Mouse (Mus musculus) stomach, embryonic 16.5 days (tissue): ENCODE measurements around the gene Ric3. TPM values are rescaled to one million over a fixed set of nuclear protein-coding genes. Genes with fewer than 3 reads are reported as not detected.
"Not testable (repeated sequence)": the region's sequence is repeated elsewhere in the genome, so short reads cannot be mapped to it uniquely, and the experiment has no call there.

ENCODE experiments used
- ATAC-seq: fragments of 200-750 bp; cut with Nextera tagmentation; 2 replicates; pipeline ENCODE4 v1.8.0; 2017; ENCODE audit warnings: moderate number of reproducible peaks, moderate TSS enrichment; ENCODE audit not compliant: insufficient read depth, low FRiP score
- H3K27ac ChIP-seq: fragments of 300-500 bp; sonication (generic); 2 replicates; pipeline ENCODE4 v1.5.1; 2014; ENCODE audit warnings: low read length
- H3K27me3 ChIP-seq: fragments of 300-500 bp; sonication (generic); 2 replicates; pipeline ENCODE4 v1.6.1; 2014; ENCODE audit warnings: low read length, control low read depth, mixed read lengths; ENCODE audit not compliant: control insufficient read depth, insufficient read depth
- H3K36me3 ChIP-seq: fragments of 300-500 bp; sonication (generic); 2 replicates; pipeline ENCODE4 v1.6.1; 2014; ENCODE audit warnings: low read length; ENCODE audit not compliant: control insufficient read depth, insufficient read depth
- H3K4me1 ChIP-seq: fragments of 300-500 bp; sonication (generic); 2 replicates; pipeline ENCODE4 v1.6.1; 2014; ENCODE audit warnings: low read length, control low read depth, mixed read lengths; ENCODE audit not compliant: control insufficient read depth, insufficient read depth
- H3K4me2 ChIP-seq: fragments of 300-500 bp; sonication (generic); 2 replicates; pipeline ENCODE4 v1.6.1; 2014; ENCODE audit warnings: low read depth, low read length, mixed read lengths
- H3K4me3 ChIP-seq: fragments of 300-500 bp; sonication (generic); replicated peaks from 2 replicates; pipeline ENCODE4 v1.5.1; 2014; ENCODE audit warnings: mild to moderate bottlenecking, low read length
- H3K9ac ChIP-seq: fragments of 300-500 bp; sonication (generic); 2 replicates; pipeline ENCODE4 v1.6.1; 2014; ENCODE audit warnings: low read length
- H3K9me3 ChIP-seq: fragments of 300-500 bp; sonication (generic); replicated peaks from 2 replicates; pipeline ENCODE4 v1.6.1; 2016; ENCODE audit warnings: low read length, control low read depth; ENCODE audit not compliant: control insufficient read depth
- WGBS: fragments of 180-500 bp; shearing (Covaris S2); extraction: QIAGEN DNeasy Blood & Tissue Kit; methylation state at CpG from one replicate; pipeline ENCODE4 v1.1.7; 2014; 5-methylcytosine and 5-hydroxymethylcytosine counted together
- polyA plus RNA-seq: library from polyadenylated mRNA; unstranded; fragments of >200 nt; fragmentation: Nextera tagmentation; extraction: Ambion mirVana; gene quantifications from 2 replicates; pipeline ENCODE4 v1.2.1, GENCODE M21; 2015

Ric3 gene
- polyA plus RNA-seq, 1 experiment from 2014 or later, result 2.9 TPM

DNA sequence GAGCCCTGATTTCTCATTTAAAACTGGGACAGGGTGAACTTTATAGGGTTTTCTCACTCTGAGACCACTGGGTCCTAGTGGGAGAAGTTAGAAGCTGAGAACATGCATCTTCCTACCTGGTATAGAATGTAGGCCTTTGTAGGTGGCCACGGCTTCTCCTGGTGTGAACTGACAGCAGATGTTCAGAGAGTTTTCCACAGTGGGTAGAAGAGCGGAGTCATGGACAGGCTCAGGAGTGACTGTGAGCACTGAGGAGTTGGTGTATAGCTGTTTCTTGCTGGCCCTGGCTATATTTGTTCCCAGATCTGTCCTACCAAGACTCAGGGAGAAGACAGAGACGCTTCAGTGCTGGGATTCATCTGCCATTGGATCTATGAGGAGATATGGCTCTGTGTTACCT is 18.0 kb upstream of the Ric3 start:
- Histone ChIP-seq H3K4me1 (no peaks in the 10 kb centered on the region), H3K9ac (no peak overlapping the region), H3K9me3 (no peaks in the 10 kb centered on the region), H3K27ac (no peak overlapping the region), H3K4me3 (no peak overlapping the region), H3K36me3 (no peaks in the 10 kb centered on the region), H3K4me2 (no peak overlapping the region), H3K27me3 (no peaks in the 10 kb centered on the region)
- 77% methylated on average over 3 of the region's 3 CpGs for WGBS
- ATAC-seq, result no peak

GRCm38 (mm10) chr7:109098145-109099018 is 15.3 kb upstream of the Ric3 start:
- 36% methylated on average over 6 of the region's 6 CpGs for WGBS
- Histone ChIP-seq H3K9ac (no peak overlapping the region), H3K4me2 (no peak overlapping the region), H3K27me3 (no peaks in the 10 kb centered on the region), H3K4me3 (no peak overlapping the region), H3K27ac (no peak overlapping the region), H3K4me1 (no peaks in the 10 kb centered on the region), H3K36me3 (no peaks in the 10 kb centered on the region), H3K9me3 (no peaks in the 10 kb centered on the region)
- ATAC-seq, result no peak

DNA sequence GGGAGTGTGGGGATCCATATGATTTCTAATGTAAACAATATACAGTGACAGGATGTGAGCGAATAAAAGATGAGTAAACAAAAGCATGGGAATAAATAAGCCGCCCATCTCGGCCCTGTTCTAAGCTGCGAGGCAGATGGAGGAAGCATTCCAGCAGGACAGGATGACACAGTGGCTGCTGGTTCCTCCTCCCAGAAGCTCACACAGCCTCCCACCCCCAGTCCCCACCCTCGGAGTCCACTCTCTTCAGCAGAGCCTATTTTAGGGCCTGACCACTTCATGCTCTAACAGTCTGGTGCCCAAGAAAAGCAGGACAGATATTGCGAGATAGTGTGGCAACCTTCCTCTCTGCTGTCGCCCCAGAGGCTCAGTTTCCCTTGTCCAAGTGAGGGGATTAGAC is 14.1 kb upstream of the Ric3 start:
- H3K4me2 ChIP-seq, result no peak overlapping the region
- H3K9ac ChIP-seq, result no peak overlapping the region
- no peaks in the 10 kb centered on the region for H3K27me3 ChIP-seq
- H3K36me3 ChIP-seq, result no peaks in the 10 kb centered on the region
- H3K27ac ChIP-seq, result no peak overlapping the region
- ATAC-seq, result no peak
- H3K4me3 ChIP-seq, result no peak overlapping the region
- no peaks in the 10 kb centered on the region for H3K9me3 ChIP-seq
- no peaks in the 10 kb centered on the region for H3K4me1 ChIP-seq
- WGBS, result 46% methylated on average over 7 of the region's 7 CpGs

DNA sequence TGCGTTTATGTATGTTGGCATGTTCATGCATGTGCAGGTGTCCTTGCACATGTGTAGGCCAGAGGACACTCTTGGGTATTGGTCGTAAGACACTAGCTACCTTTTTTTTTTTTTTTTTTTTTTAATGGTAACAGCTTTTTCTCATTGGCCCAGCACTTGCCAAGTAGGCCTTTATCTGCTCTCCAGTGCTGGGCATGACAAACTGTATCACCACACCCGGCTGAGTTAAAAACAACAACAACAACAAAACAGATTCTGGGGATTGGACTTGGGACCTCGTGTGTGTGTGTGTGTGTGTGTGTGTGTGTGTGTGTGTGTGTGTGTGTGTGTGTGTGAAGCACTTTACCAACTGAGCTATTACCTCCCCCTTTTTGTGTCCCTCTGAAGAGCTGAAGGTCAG is 13.5 kb upstream of the Ric3 start:
- 71% methylated on average over 4 of the region's 4 CpGs for WGBS
- Histone ChIP-seq H3K27me3 (no peaks in the 10 kb centered on the region), H3K36me3 (no peaks in the 10 kb centered on the region), H3K4me1 (no peaks in the 10 kb centered on the region), H3K9ac (no peak overlapping the region), H3K27ac (no peak overlapping the region), H3K4me3 (no peak overlapping the region), H3K4me2 (no peak overlapping the region), H3K9me3 (no peaks in the 10 kb centered on the region)
- ATAC-seq, result no peak

DNA sequence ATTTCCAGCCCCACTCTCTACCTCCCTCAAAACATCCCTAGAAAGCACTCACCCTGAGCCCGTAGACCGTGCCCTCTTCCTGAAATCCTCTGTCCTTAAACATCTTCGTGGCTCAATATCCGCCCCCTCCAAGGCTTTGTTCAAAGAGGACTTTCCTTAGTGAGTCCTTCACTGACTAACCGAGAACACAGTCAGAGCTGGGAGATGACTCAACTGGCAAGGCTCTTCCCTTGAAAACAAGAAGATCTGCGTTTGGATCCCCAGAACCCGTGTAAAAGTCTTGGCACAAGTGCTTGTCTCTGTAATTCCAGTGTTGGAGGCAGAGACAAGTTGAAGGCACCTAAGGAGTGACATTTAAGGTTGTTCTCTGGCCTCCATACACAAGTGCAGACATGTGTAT is 11.2 kb upstream of the Ric3 start:
- WGBS, result no CpG with 5 or more reads among the region's 7 CpGs
- Histone ChIP-seq H3K4me1 (no peaks in the 10 kb centered on the region), H3K9me3 (no peaks in the 10 kb centered on the region), H3K27me3 (no peaks in the 10 kb centered on the region), H3K4me3 (no peak overlapping the region), H3K4me2 (no peak overlapping the region), H3K27ac (no peak overlapping the region), H3K9ac (no peak overlapping the region), H3K36me3 (no peaks in the 10 kb centered on the region)
- ATAC-seq, result no peak

- H3K27me3 ChIP-seq, ATAC-seq, H3K27ac ChIP-seq, H3K4me1 ChIP-seq, H3K36me3 ChIP-seq, H3K4me3 ChIP-seq, H3K9ac ChIP-seq, H3K9me3 ChIP-seq, H3K4me2 ChIP-seq: not testable (repeated sequence)
- WGBS, result no CpG with 5 or more reads among the region's 2 CpGs
Measured at GRCm38 (mm10) chr7:109091316-109091715, 8.2 kb upstream of the Ric3 start.

DNA sequence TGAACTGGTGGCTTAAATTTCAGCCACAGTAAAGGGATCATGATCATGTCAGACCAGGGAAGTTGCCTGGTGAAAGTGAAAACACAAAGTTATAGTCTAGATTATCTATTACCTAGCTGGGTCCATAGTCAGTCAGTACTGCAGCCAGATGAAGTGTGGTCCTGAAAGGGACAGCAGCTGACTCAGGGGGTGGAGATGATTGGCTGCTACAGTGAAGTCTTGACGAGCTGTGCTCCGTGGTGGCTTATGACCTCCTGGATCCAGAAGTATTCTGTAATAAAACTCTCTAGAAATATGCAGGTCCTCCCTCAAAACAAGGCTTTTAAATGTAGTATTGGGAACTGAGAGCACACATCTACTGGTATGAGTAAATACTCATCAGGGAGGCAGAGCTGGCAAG is 3.8 kb upstream of the Ric3 start:
- Histone ChIP-seq H3K4me3 (no peak overlapping the region), H3K9ac (no peak overlapping the region), H3K4me2 (no peak overlapping the region), H3K27ac (no peak overlapping the region), H3K4me1 (peaks cover 8% of the 10 kb centered on the region; the same call in 1 of the 2 replicates), H3K36me3 (no peaks in the 10 kb centered on the region), H3K9me3 (no peaks in the 10 kb centered on the region), H3K27me3 (peaks cover 11% of the 10 kb centered on the region)
- ATAC-seq, result no peak
- 5% methylated on average over 2 of the region's 2 CpGs for WGBS

DNA sequence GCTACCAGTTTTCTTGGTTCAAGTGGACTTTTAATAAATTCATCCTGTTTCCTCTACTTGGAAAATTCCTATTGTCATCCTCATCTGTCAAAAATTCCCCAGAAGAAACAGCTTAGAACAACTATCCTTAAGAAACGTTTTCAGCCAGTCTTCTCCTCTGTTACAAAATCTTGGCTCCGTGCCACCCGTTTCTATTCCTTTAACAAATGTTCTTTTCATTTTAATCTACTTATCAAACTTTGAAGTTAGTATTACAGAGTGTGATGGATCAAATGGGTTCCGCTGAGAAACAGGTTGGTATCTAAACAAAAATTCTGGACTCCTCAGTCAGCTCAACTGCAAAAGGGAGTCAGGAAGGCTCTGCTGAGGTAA is 668 bp upstream of the Ric3 start:
- Histone ChIP-seq H3K4me3 (no peak overlapping the region), H3K4me1 (peaks cover 8% of the 10 kb centered on the region; the same call in 1 of the 2 replicates), H3K27ac (no peak overlapping the region), H3K9ac (no peak overlapping the region), H3K4me2 (no peak overlapping the region), H3K27me3 (peaks cover 11% of the 10 kb centered on the region), H3K9me3 (no peaks in the 10 kb centered on the region), H3K36me3 (no peaks in the 10 kb centered on the region)
- 78% methylated on average over 4 of the region's 4 CpGs for WGBS
- ATAC-seq, result no peak

- Histone ChIP-seq H3K9ac (peak overlapping the region; percentile 35; the same call in 1 of the 2 replicates), H3K4me1 (peaks cover 8% of the 10 kb centered on the region; the same call in 1 of the 2 replicates), H3K9me3 (no peaks in the 10 kb centered on the region), H3K4me2 (peak overlapping the region; percentile 58), H3K4me3 (peak overlapping the region; percentile 50), H3K27ac (no peak overlapping the region), H3K36me3 (no peaks in the 10 kb centered on the region), H3K27me3 (peaks cover 11% of the 10 kb centered on the region)
- no peak for ATAC-seq
- WGBS, result 26% methylated on average over 12 of the region's 12 CpGs
Measured at GRCm38 (mm10) chr7:109082269-109083112, 640 bp downstream of the Ric3 start.
